Mouse (Mus musculus) liver, adult 2 months (tissue): ENCODE measurements around the gene Spty2d1. TPM values are rescaled to one million over a fixed set of nuclear protein-coding genes. Genes with fewer than 3 reads are reported as not detected.

Source experiments
- DNase-seq: peaks from one replicate; pipeline ENCODE4 v3.0.0-alpha.2; 2011; ENCODE audit warnings: low read depth, low spot score; ENCODE audit errors: extremely low read depth
- H3K27ac ChIP-seq: fragments of 200-500 bp; replicated peaks from 2 replicates; pipeline ENCODE4 v1.5.1; 2012; ENCODE audit warnings: low read depth, mild to moderate bottlenecking, control low read depth, inconsistent platforms, low read length; ENCODE audit not compliant: insufficient read depth
- H3K27me3 ChIP-seq: fragments of 200-500 bp; 2 replicates; pipeline ENCODE4 v1.6.1; 2012; ENCODE audit warnings: mild to moderate bottlenecking, moderate library complexity, low read length, inconsistent platforms; ENCODE audit not compliant: control insufficient read depth, insufficient read depth
- H3K36me3 ChIP-seq: fragments of 200-500 bp; 2 replicates; pipeline ENCODE4 v1.6.1; 2012; ENCODE audit warnings: low read length, inconsistent platforms; ENCODE audit not compliant: control insufficient read depth, insufficient read depth
- H3K4me1 ChIP-seq: fragments of 200-500 bp; 2 replicates; pipeline ENCODE4 v1.6.1; 2011; ENCODE audit warnings: low read length; ENCODE audit not compliant: control insufficient read depth, insufficient read depth
- H3K4me3 ChIP-seq: fragments of 200-500 bp; 2 replicates; pipeline ENCODE4 v1.5.1; 2011; ENCODE audit warnings: low read depth, mild to moderate bottlenecking, control low read depth, low read length, moderate library complexity; ENCODE audit not compliant: insufficient read depth
- H3K79me2 ChIP-seq: fragments of 200-500 bp; 2 replicates; pipeline ENCODE4 v1.6.1; 2012; ENCODE audit warnings: inconsistent platforms, mild to moderate bottlenecking, low read length, moderate library complexity; ENCODE audit not compliant: control insufficient read depth, insufficient read depth
- H3K9ac ChIP-seq: fragments of 200-500 bp; 2 replicates; pipeline ENCODE4 v1.6.1; 2012; ENCODE audit warnings: low read depth, mild to moderate bottlenecking, control low read depth, inconsistent platforms, low read length
- CTCF ChIP-seq: fragments of 200-500 bp; IDR thresholded peaks from 2 replicates; pipeline ENCODE4 v1.5.1; 2011; ENCODE audit warnings: low read depth, low read length, control low read depth
- POLR2A ChIP-seq: fragments of 200-500 bp; IDR thresholded peaks from 2 replicates; pipeline ENCODE4 v1.6.1; 2011; ENCODE audit warnings: low read length, control low read depth; ENCODE audit not compliant: insufficient read depth; ENCODE audit errors: extremely low read depth
- WGBS: fragments of 180-500 bp; shearing (Covaris S2); methylation state at CpG from one replicate; pipeline ENCODE4 v1.1.7; 2018; 5-methylcytosine and 5-hydroxymethylcytosine counted together
- polyA plus RNA-seq: library from polyadenylated mRNA; depleted of rRNA; stranded (reverse); fragments of >200 nt; gene quantifications from 2 replicates; pipeline ENCODE4 v1.2.3, GENCODE M21; 2012; rRNA removed
- total RNA-seq: library from RNA; depleted of rRNA; stranded (reverse); fragments of >200 nt; gene quantifications from 2 replicates; pipeline ENCODE4 v1.2.3, GENCODE M21; 2014; rRNA removed

Spty2d1 gene
- total RNA-seq (7.5 and 7.6 TPM in 2 replicates), polyA plus RNA-seq (2.9 and 3.2 TPM in 2 replicates)

- peak within 1 kb of the TSS; percentile 58 for H3K4me3 ChIP-seq
- H3K27ac ChIP-seq, result peak within 1 kb of the TSS; percentile 81
- H3K27me3 ChIP-seq, result no peaks in the 10 kb centered on the region
- TF ChIP-seq POLR2A (0 out of 2 replicates have a peak, but pooled peaks have one; percentile 18), CTCF (no peak)
- H3K9ac ChIP-seq, result peak within 1 kb of the TSS; percentile 67
- H3K79me2 ChIP-seq, result peaks cover 18% of the 10 kb centered on the region; the same call in 1 of the 2 replicates
- under 1% methylated on average over 57 of the region's 57 CpGs for WGBS
- peaks cover 15% of the 10 kb centered on the region for H3K4me1 ChIP-seq
- H3K36me3 ChIP-seq, result no peaks in the 10 kb centered on the region
- peak; percentile 97 for DNase-seq
These were observed at the start of gene Spty2d1 for GRCm38 (mm10) chr7:47008168-47008993. Gene Spty2d1 (minus strand): TSS chr7:47008411.

DNA sequence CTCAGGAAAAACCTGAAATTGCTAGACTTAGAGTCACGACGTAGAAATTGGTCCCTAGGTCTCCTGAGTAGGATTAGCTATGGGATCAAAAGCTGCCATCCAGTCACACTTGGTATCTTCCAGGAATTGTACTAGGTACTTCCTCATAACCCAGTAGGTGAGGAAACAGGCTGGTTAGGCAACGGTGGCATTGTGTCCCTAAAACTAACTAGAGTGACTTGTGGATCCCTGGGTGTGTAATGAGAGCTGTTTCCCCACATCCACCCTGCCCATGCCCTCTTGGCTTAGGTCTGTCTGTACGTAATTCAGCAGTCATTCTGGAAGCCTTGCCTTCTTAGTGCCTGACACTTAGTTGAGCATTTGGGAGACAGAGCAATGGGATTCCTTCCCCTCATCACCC lies 48.1 kb upstream of the Spty2d1 start:
- Histone ChIP-seq H3K27me3 (no peaks in the 10 kb centered on the region), H3K27ac (no peak overlapping the region), H3K9ac (no peak overlapping the region), H3K79me2 (no peaks in the 10 kb centered on the region), H3K4me1 (peaks cover 6% of the 10 kb centered on the region; the same call in 1 of the 2 replicates), H3K36me3 (no peaks in the 10 kb centered on the region), H3K4me3 (no peak overlapping the region)
- WGBS, result 81% methylated on average over 4 of the region's 4 CpGs
- no peak for DNase-seq
- TF ChIP-seq POLR2A (no peak), CTCF (no peak)

GRCm38 (mm10) chr7:47055744-47056143 lies 47.5 kb upstream of the Spty2d1 start:
- DNase-seq, result no peak
- no peak for TF ChIP-seq CTCF
- TF ChIP-seq POLR2A, result no peak
- Histone ChIP-seq H3K4me1 (peaks cover 9% of the 10 kb centered on the region), H3K4me3 (no peak overlapping the region), H3K79me2 (no peaks in the 10 kb centered on the region), H3K27ac (no peak overlapping the region), H3K9ac (no peak overlapping the region), H3K27me3 (no peaks in the 10 kb centered on the region), H3K36me3 (no peaks in the 10 kb centered on the region)
- 77% methylated on average over 9 of the region's 9 CpGs for WGBS

- 0 out of 2 replicates have a peak overlapping the region, but pooled peaks have one; percentile 12 for H3K27ac ChIP-seq
- H3K9ac ChIP-seq, result no peak overlapping the region
- DNase-seq, result no peak
- no peaks in the 10 kb centered on the region for H3K27me3 ChIP-seq
- TF ChIP-seq CTCF, result no peak
- no peaks in the 10 kb centered on the region for H3K36me3 ChIP-seq
- H3K4me1 ChIP-seq, result peaks cover 12% of the 10 kb centered on the region
- WGBS, result 53% methylated on average over 2 of the region's 2 CpGs
- no peaks in the 10 kb centered on the region for H3K79me2 ChIP-seq
- H3K4me3 ChIP-seq, result no peak overlapping the region
These were observed 46.5 kb upstream of the Spty2d1 start for GRCm38 (mm10) chr7:47054666-47055065.

- no peak for DNase-seq
- H3K36me3 ChIP-seq, result no peaks in the 10 kb centered on the region
- WGBS, result 47% methylated on average over 15 of the region's 15 CpGs
These were observed 45.1 kb upstream of the Spty2d1 start for GRCm38 (mm10) chr7:47053287-47053686.

GRCm38 (mm10) chr7:47052276-47052675 lies 44.1 kb upstream of the Spty2d1 start:
- peak overlapping the region; percentile 17 for H3K27ac ChIP-seq

More at GRCm38 (mm10) chr7:47053287-47053686, 45.1 kb upstream of the Spty2d1 start:
- no peak overlapping the region for H3K4me3 ChIP-seq
- TF ChIP-seq CTCF, result no peak
- TF ChIP-seq POLR2A, result no peak
- H3K79me2 ChIP-seq, result no peaks in the 10 kb centered on the region
- no peaks in the 10 kb centered on the region for H3K27me3 ChIP-seq
- no peak overlapping the region for H3K27ac ChIP-seq
- peaks cover 12% of the 10 kb centered on the region for H3K4me1 ChIP-seq
- no peak overlapping the region; the same call in none of the 2 replicates for H3K9ac ChIP-seq

More at GRCm38 (mm10) chr7:47052276-47052675, 44.1 kb upstream of the Spty2d1 start:
- Histone ChIP-seq H3K79me2 (no peaks in the 10 kb centered on the region), H3K9ac (peak overlapping the region; percentile 7; the same call in 1 of the 2 replicates), H3K4me1 (peaks cover 12% of the 10 kb centered on the region), H3K36me3 (no peaks in the 10 kb centered on the region), H3K4me3 (no peak overlapping the region), H3K27me3 (no peaks in the 10 kb centered on the region)
- TF ChIP-seq POLR2A (no peak), CTCF (no peak)
- WGBS, result 10% methylated on average over 3 of the region's 3 CpGs
- no peak for DNase-seq
